Mouse (Mus musculus) midbrain, embryonic 13.5 days (tissue): ENCODE results near the gene Abcc1. TPM values are rescaled to one million over a fixed set of nuclear protein-coding genes. Genes with fewer than 3 reads are reported as not detected.

Experiments
- ATAC-seq: fragments of 200-750 bp; cut with Nextera tagmentation; 2 replicates; pipeline ENCODE4 v1.8.0; 2017; ENCODE audit warnings: mild to moderate bottlenecking, moderate TSS enrichment, moderate library complexity
- H3K27ac ChIP-seq: fragments of 300-500 bp; sonication (generic); 2 replicates; pipeline ENCODE4 v1.5.1; 2015; ENCODE audit warnings: inconsistent platforms, mild to moderate bottlenecking, moderate library complexity
- H3K27me3 ChIP-seq: fragments of 300-500 bp; sonication (generic); 2 replicates; pipeline ENCODE4 v1.6.1; 2015; ENCODE audit warnings: mild to moderate bottlenecking, inconsistent platforms
- H3K36me3 ChIP-seq: fragments of 300-500 bp; sonication (generic); 2 replicates; pipeline ENCODE4 v1.6.1; 2015; ENCODE audit warnings: mild to moderate bottlenecking, inconsistent platforms
- H3K4me1 ChIP-seq: fragments of 300-500 bp; sonication (generic); replicated peaks from 2 replicates; pipeline ENCODE4 v1.6.1; 2015; ENCODE audit warnings: inconsistent platforms
- H3K4me2 ChIP-seq: fragments of 300-500 bp; sonication (generic); replicated peaks from 2 replicates; pipeline ENCODE4 v1.6.1; 2015; ENCODE audit warnings: moderate library complexity, mild to moderate bottlenecking, inconsistent platforms
- H3K4me3 ChIP-seq: fragments of 300-500 bp; sonication (generic); replicated peaks from 2 replicates; pipeline ENCODE4 v1.5.1; 2015; ENCODE audit warnings: mild to moderate bottlenecking, inconsistent platforms
- H3K9ac ChIP-seq: fragments of 300-500 bp; sonication (generic); replicated peaks from 2 replicates; pipeline ENCODE4 v1.6.1; 2015; ENCODE audit warnings: mild to moderate bottlenecking, inconsistent platforms
- H3K9me3 ChIP-seq: fragments of 300-500 bp; sonication (generic); 2 replicates; pipeline ENCODE4 v1.6.1; 2016; ENCODE audit warnings: mild to moderate bottlenecking, inconsistent platforms
- WGBS: fragments of 180-500 bp; shearing (Covaris S2); methylation state at CpG from one replicate; pipeline ENCODE4 v1.1.7; 2015; 5-methylcytosine and 5-hydroxymethylcytosine counted together
- polyA plus RNA-seq: library from polyadenylated mRNA; unstranded; fragments of >200 nt; fragmentation: Nextera tagmentation; extraction: Ambion mirVana; gene quantifications from 2 replicates; pipeline ENCODE4 v1.2.1, GENCODE M21; 2015

Abcc1 gene
- polyA plus RNA-seq, 1 experiment from 2014 or later: 6.9 TPM

DNA sequence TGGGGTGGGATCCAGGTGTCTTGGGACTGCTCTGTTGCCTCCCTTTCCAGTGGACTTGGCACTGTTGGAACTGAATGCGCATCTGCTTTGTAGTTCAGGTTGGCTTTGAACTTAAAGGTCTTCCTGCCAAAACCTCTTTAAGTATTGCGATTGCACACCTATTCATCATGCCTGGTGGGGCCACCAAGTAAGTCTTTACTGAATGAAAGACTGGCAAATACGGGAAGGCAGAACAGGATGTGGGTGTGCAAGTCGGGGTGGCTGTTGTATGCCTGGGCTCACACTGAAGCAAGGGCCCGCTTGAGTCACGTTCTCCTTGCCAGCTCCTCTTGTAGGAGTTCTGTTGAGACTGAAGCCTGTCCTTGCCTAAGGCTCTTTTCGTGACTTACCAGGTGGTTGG, 18.5 kb downstream of the Abcc1 start:
- Histone ChIP-seq H3K4me3 (no peak overlapping the region), H3K27ac (no peak overlapping the region), H3K9ac (no peak overlapping the region), H3K27me3 (no peaks in the 10 kb centered on the region), H3K4me2 (no peak overlapping the region), H3K4me1 (no peaks in the 10 kb centered on the region), H3K9me3 (no peaks in the 10 kb centered on the region), H3K36me3 (no peaks in the 10 kb centered on the region)
- WGBS: 92% methylated on average over 7 of the region's 7 CpGs
- no peak for ATAC-seq

DNA sequence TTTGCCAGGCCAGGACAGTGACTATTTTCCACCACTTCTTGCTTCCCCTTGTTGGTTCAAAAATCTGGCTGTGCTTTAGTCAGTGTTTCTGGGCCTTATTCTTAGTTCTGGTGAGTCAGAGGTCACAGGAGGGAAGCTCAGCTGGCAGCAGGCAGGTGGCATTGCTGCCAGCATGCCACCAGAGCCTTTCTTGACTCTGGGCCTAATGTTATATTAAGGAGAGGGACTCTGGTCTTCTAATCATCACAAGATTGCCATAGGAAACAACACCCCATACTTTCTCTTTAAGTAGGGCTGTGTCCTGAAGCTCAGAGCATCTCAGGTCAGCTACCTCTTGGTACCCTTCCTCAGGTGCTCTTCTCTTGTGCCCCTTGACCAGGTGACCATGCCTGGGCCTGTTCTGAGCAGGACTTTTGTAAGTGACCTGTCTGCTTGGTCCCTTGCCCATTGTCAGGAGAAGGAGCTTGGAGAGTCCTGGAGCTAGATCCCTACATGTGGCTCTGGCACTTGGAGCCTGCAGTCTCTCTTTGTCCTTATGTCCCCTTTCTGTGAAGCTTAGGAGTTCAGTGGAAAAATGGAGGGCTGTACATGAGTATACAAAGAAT, 19.8 kb downstream of the Abcc1 start:
- Histone ChIP-seq H3K9ac (no peak overlapping the region), H3K9me3 (no peaks in the 10 kb centered on the region), H3K27ac (no peak overlapping the region), H3K4me2 (no peak overlapping the region), H3K4me3 (no peak overlapping the region), H3K36me3 (no peaks in the 10 kb centered on the region), H3K27me3 (no peaks in the 10 kb centered on the region), H3K4me1 (no peaks in the 10 kb centered on the region)
- no peak for ATAC-seq

DNA sequence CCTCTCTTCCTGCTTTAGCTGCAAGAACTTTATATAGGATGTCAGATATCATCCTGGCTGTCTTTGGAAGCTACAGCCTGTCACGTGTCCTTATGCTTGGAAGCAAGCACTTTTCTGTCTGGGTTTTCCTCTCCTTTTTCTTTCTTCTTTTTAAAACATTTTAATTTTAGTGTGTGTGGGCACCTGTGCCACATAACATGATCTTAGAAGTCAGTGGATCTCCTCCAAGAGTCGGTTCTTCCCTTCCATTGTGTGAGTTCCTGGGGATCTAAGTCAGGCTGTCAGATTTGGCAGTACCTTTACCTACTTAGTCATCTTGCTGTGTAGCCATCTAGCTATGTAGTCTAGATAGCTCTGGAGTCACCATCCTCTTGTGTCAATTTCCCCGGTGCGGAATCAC, 37.9 kb downstream of the Abcc1 start:
- Histone ChIP-seq H3K9ac (no peak overlapping the region), H3K4me1 (0 out of 2 replicates have a peak, but pooled peaks cover 3% of the 10 kb centered on the region), H3K4me3 (no peak overlapping the region), H3K9me3 (no peaks in the 10 kb centered on the region), H3K4me2 (no peak overlapping the region), H3K36me3 (peaks cover 6% of the 10 kb centered on the region), H3K27me3 (no peaks in the 10 kb centered on the region), H3K27ac (no peak overlapping the region)
- ATAC-seq: no peak
- WGBS: 91% methylated on average over 4 of the region's 4 CpGs

DNA sequence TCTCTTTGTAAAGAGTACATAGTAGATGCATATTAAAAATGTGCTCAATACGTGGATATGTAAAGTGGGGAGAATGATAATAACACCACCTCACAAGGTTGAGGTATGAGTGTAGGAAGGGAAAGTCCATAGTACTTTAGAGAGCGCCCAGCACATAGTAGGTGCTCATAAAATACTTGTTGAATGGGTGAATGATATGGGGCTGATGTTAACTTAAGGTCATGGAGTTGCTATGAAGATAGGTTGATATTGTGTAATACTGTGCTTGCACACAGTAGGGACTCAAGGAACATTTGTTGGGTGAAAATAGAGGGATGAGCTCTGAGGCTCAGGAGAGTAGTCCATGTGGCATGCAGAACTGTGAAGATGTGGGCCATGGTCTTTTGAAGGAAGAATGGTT, 42.1 kb downstream of the Abcc1 start:
- Histone ChIP-seq H3K27me3 (no peaks in the 10 kb centered on the region), H3K4me1 (no peaks in the 10 kb centered on the region), H3K9me3 (no peaks in the 10 kb centered on the region), H3K27ac (no peak overlapping the region), H3K4me3 (no peak overlapping the region), H3K36me3 (peaks cover 35% of the 10 kb centered on the region), H3K9ac (no peak overlapping the region), H3K4me2 (no peak overlapping the region)
- 94% methylated on average over 2 of the region's 2 CpGs for WGBS
- ATAC-seq: no peak

DNA sequence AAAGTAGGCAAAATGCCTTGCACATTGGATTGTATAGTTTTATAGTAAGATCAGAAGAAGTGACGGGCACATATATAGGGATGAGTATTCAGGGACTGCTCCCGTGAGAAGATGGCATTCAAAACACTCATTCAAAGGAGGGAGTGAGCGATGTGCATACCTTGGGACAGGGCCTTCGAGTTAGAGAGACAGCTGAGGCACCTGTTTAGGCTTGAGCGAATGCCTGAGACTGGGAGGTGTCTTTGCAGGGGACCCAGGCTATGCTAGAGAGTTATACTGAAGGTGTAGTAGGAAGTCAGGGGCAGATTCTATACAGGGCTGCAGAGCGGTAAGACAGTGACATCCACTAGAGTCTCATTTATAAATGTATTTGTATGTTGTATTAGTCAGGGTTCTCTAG, 44.3 kb downstream of the Abcc1 start:
- 94% methylated on average over 6 of the region's 6 CpGs for WGBS
- H3K27ac ChIP-seq: no peak overlapping the region
- no peak overlapping the region for H3K9ac ChIP-seq
- H3K4me1 ChIP-seq: no peaks in the 10 kb centered on the region
- no peak for ATAC-seq
- no peak overlapping the region for H3K4me2 ChIP-seq
- no peaks in the 10 kb centered on the region for H3K27me3 ChIP-seq
- H3K4me3 ChIP-seq: no peak overlapping the region
- peaks cover 34% of the 10 kb centered on the region for H3K36me3 ChIP-seq
- no peaks in the 10 kb centered on the region for H3K9me3 ChIP-seq

DNA sequence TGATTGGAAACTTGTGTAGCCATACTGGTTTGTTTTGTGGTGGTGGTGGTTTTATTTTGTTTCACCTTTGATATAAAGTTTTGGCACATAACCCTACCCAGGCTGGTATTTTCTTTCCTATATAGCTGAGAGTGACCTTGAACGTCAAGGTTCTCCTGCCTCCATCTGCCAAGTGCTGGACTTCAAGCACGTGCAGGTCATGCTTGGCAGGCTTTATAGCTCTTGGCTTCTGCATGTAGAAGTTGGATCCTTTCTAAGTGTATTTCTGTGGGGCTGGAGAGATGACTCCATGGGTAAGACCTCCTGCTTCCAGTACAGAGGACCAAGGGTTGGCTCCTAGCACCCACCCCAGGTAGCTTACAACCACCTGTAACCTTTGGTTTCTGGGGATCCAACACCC, 47.8 kb downstream of the Abcc1 start:
- H3K36me3 ChIP-seq: peaks cover 51% of the 10 kb centered on the region
- no peak overlapping the region for H3K27ac ChIP-seq
- ATAC-seq: no peak
- H3K27me3 ChIP-seq: no peaks in the 10 kb centered on the region
- H3K9me3 ChIP-seq: no peaks in the 10 kb centered on the region
- H3K4me1 ChIP-seq: no peaks in the 10 kb centered on the region
- WGBS: 93% methylated on average over 2 of the region's 2 CpGs
- no peak overlapping the region for H3K9ac ChIP-seq
- H3K4me3 ChIP-seq: no peak overlapping the region
- no peak overlapping the region for H3K4me2 ChIP-seq

DNA sequence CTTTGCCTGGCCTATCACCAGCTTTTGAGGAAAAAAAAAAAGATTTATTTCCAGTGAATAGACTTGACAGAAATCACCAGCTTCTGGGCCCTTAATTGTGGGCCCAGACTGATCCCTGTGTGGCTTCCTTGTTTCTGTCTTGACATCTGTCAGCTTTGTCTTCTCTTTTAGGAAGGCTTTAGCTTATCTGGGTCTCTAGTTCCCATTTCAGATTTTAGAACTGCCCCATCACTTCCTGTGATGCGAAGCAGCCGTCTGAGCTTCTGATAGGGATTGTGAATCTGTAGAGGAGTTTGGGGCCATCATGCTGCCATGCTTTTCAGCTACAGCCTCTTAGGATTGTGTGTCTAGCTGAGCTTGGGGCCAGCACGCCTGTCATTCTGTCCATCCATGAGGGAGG, 48.4 kb downstream of the Abcc1 start:
- no peak overlapping the region for H3K4me3 ChIP-seq
- no peak for ATAC-seq

DNA sequence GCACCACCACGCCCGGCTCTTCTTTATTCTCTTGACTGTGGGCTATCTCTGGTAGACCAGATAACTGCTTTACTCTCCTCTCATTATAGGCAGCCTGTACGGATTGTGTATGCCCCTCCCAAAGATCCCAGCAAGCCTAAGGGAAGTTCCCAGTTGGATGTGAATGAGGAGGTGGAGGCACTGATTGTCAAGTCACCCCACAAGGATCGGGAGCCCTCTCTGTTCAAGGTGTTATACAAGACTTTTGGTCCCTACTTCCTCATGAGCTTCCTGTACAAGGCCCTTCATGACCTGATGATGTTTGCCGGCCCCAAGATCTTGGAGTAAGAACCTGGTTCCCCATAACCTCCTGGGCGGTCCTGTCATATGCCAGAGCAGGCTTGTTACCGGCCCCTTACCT, 49.3 kb downstream of the Abcc1 start:
- no peak overlapping the region for H3K4me2 ChIP-seq
- H3K27ac ChIP-seq: no peak overlapping the region
- no peaks in the 10 kb centered on the region for H3K9me3 ChIP-seq
- H3K36me3 ChIP-seq: peaks cover 43% of the 10 kb centered on the region
- 95% methylated on average over 7 of the region's 7 CpGs for WGBS
- H3K4me1 ChIP-seq: no peaks in the 10 kb centered on the region
- no peak overlapping the region for H3K9ac ChIP-seq
- no peaks in the 10 kb centered on the region for H3K27me3 ChIP-seq
- H3K4me3 ChIP-seq: no peak overlapping the region
- ATAC-seq: no peak

More for the DNA sequence above, 48.4 kb downstream of the Abcc1 start:
- no peak overlapping the region for H3K4me2 ChIP-seq
- no peaks in the 10 kb centered on the region for H3K27me3 ChIP-seq
- no peaks in the 10 kb centered on the region for H3K4me1 ChIP-seq
- H3K36me3 ChIP-seq: peaks cover 51% of the 10 kb centered on the region
- H3K9ac ChIP-seq: no peak overlapping the region
- 94% methylated on average over 3 of the region's 3 CpGs for WGBS
- H3K9me3 ChIP-seq: no peaks in the 10 kb centered on the region
- no peak overlapping the region for H3K27ac ChIP-seq

DNA sequence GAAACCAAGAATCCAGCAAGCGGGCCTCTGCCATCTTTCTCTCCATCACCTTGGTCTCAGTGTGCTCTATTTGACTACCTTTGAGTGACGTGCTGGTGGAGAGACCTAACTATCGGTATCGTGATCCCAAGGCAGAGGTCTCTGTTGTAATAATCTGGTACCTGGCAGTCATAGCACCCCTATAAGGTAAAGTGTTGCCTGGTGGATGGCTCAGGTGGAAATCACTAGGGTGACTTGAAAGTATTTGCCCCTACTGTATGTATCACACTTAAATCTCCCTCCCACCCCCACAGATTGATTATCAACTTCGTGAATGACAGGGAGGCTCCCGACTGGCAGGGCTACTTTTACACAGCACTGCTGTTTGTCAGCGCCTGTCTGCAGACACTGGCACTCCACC, 49.8 kb downstream of the Abcc1 start:
- Histone ChIP-seq H3K4me1 (no peaks in the 10 kb centered on the region), H3K36me3 (peaks cover 39% of the 10 kb centered on the region), H3K4me3 (no peak overlapping the region), H3K9ac (no peak overlapping the region), H3K9me3 (no peaks in the 10 kb centered on the region), H3K27me3 (no peaks in the 10 kb centered on the region), H3K4me2 (no peak overlapping the region), H3K27ac (no peak overlapping the region)
- WGBS: 93% methylated on average over 7 of the region's 7 CpGs
- no peak for ATAC-seq

DNA sequence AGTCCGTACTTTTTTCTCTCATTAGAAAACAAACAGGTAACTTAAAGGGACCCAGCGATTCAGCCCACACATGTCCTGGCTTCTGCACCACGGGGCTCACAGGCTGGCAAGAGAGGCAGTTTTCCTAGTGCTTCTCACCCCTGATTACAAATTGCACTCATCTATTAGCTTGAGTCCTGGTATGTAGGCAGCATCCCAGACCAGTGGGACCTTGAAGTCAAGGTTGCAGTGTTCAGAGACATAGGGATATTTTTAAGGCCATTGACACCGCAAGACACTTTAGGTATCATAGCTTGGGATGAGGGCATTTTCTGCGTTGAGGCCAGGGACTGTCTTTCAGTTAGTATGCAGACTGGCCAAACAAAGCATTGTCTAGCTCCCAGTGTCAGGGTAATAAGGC, 51.2 kb downstream of the Abcc1 start:
- Histone ChIP-seq H3K27ac (no peak overlapping the region), H3K36me3 (peaks cover 25% of the 10 kb centered on the region), H3K27me3 (no peaks in the 10 kb centered on the region), H3K9ac (no peak overlapping the region), H3K4me2 (no peak overlapping the region), H3K4me3 (no peak overlapping the region), H3K4me1 (no peaks in the 10 kb centered on the region), H3K9me3 (no peaks in the 10 kb centered on the region)
- 97% methylated on average over 5 of the region's 5 CpGs for WGBS
- ATAC-seq: no peak

DNA sequence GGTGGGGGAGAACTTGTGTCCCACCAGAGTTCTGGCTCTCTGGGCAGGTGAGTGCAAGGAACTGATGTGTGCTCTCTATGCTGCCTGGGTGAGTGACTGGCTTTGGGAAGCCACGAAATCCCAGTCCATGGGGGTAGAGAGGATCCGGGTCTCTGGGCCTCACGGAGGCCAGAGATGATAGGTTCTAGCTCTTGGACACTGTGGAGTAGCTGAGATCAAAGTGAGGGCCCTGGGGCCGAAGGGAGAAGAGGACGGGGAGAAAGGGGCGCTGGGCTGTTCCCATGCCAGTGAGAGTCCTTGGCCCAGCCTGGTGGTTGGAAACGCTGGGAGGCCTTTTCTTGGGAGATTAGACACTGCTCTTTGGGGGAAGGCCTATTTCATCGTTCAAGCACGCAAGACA, 53.8 kb downstream of the Abcc1 start:
- Histone ChIP-seq H3K9me3 (no peaks in the 10 kb centered on the region), H3K4me1 (no peaks in the 10 kb centered on the region), H3K27ac (no peak overlapping the region), H3K9ac (no peak overlapping the region), H3K27me3 (no peaks in the 10 kb centered on the region), H3K36me3 (peaks cover 24% of the 10 kb centered on the region), H3K4me3 (no peak overlapping the region), H3K4me2 (no peak overlapping the region)
- 87% methylated on average over 9 of the region's 9 CpGs for WGBS
- no peak for ATAC-seq

DNA sequence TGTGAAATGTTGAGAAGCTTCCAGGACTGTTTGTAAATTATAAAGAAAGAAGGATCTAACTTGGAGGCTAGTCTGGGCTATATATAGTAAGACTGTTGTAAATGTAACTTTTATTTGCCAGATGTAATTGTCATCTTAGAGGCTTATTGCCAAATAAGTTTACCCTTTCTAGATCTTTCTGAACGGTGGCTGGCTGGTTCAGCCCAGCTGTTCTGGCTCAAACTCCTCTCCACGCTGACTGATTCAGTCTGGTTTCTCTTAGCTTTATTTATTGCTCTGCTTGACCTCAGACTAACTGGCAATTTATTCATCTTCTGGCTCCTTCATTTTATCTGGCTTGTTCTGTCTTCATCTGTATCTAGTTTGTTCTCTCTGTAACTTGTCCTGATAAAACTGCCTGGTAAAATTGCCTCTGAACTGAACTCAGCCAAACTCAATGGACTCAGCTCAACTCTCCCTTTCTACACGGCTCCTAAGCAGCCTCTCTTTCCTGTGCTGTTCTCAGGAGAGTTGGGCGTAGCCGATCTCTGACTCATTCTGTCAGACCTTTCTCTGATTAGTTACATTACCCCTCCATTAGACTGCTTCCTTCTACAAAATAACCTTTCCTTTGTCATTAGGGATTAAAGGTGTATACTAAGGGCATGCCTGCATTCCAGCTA, 55.7 kb downstream of the Abcc1 start:
- Histone ChIP-seq H3K4me1 (no peaks in the 10 kb centered on the region), H3K27ac (no peak overlapping the region), H3K9ac (no peak overlapping the region), H3K4me3 (no peak overlapping the region), H3K4me2 (no peak overlapping the region), H3K36me3 (peaks cover 12% of the 10 kb centered on the region; the same call in 1 of the 2 replicates), H3K9me3 (no peaks in the 10 kb centered on the region), H3K27me3 (no peaks in the 10 kb centered on the region)
- WGBS: 87% methylated on average over 5 of the region's 5 CpGs
- no peak for ATAC-seq
